Mouse (Mus musculus) B cell, adult 2 months (primary cell): ENCODE results near the gene Pabpc1l.

Experiments used
- DNase-seq, 2 experiments: peaks; one replicate each; pipeline ENCODE4 v3.0.0; 2022

Pabpc1l gene

GRCm38 (mm10) chr2:164087416-164088017 is 62.3 kb downstream of the Pabpc1l start:
- no peak for DNase-seq

- DNase-seq, result no peak
Observed at GRCm38 (mm10) chr2:164089508-164089907, 64.3 kb downstream of the Pabpc1l start.

- DNase-seq, result no peak
Observed at GRCm38 (mm10) chr2:164094152-164094551, 68.9 kb downstream of the Pabpc1l start.

- no peak for DNase-seq
Observed at GRCm38 (mm10) chr2:164098603-164099250, 73.5 kb downstream of the Pabpc1l start.
